Mouse (Mus musculus): Measurements from ENCODE around the gene Iqce.

GRCm38 (mm10) chr5:140662741-140663592 is 39.2 kb downstream of the Iqce start:
- TF ChIP-seq POLR2A (IDR thresholded peaks at IDR 0.05; ENCODE audit: extremely low read depth, insufficient read depth, low read length) (no peak), CTCF (IDR thresholded peaks at IDR 0.05; ENCODE audit: low read depth, low read length) (no peak)
